Mouse (Mus musculus) liver, embryonic 12.5 days (tissue): ENCODE data around the gene Prkcb. TPM values are rescaled to one million over a fixed set of nuclear protein-coding genes. Genes with fewer than 3 reads are reported as not detected.

ENCODE experiments used
- ATAC-seq: fragments of 200-750 bp; cut with Nextera tagmentation; 2 replicates; pipeline ENCODE4 v1.8.0; 2017; ENCODE audit warnings: moderate number of reproducible peaks, mild to moderate bottlenecking, moderate library complexity
- H3K27ac ChIP-seq: fragments of 300-500 bp; sonication (generic); 2 replicates; pipeline ENCODE4 v1.5.1; 2016; ENCODE audit warnings: mild to moderate bottlenecking
- H3K27me3 ChIP-seq: fragments of 300-500 bp; sonication (generic); replicated peaks from 2 replicates; pipeline ENCODE4 v1.6.1; 2016; ENCODE audit warnings: mild to moderate bottlenecking, moderate library complexity
- H3K36me3 ChIP-seq: fragments of 300-500 bp; sonication (generic); 2 replicates; pipeline ENCODE4 v1.6.1; 2016; ENCODE audit warnings: mild to moderate bottlenecking, moderate library complexity
- H3K4me1 ChIP-seq: fragments of 300-500 bp; sonication (generic); 2 replicates; pipeline ENCODE4 v1.6.1; 2016
- H3K4me2 ChIP-seq: fragments of 300-500 bp; sonication (generic); 2 replicates; pipeline ENCODE4 v1.6.1; 2016; ENCODE audit warnings: mild to moderate bottlenecking, moderate library complexity
- H3K4me3 ChIP-seq: fragments of 300-500 bp; sonication (generic); 2 replicates; pipeline ENCODE4 v1.5.1; 2016; ENCODE audit warnings: mild to moderate bottlenecking, moderate library complexity
- H3K9ac ChIP-seq: fragments of 300-500 bp; sonication (generic); 2 replicates; pipeline ENCODE4 v1.6.1; 2016; ENCODE audit warnings: mild to moderate bottlenecking, moderate library complexity
- H3K9me3 ChIP-seq: fragments of 300-500 bp; sonication (generic); replicated peaks from 2 replicates; pipeline ENCODE4 v1.6.1; 2016; ENCODE audit warnings: mild to moderate bottlenecking, moderate library complexity
- WGBS: fragments of 180-500 bp; shearing (Covaris S2); methylation state at CpG from one replicate; pipeline ENCODE4 v1.1.7; 2016; ENCODE audit not compliant: insufficient replicate concordance; 5-methylcytosine and 5-hydroxymethylcytosine counted together
- polyA plus RNA-seq: library from polyadenylated mRNA; unstranded; fragments of >200 nt; fragmentation: Nextera tagmentation; extraction: Ambion mirVana; gene quantifications from 2 replicates; pipeline ENCODE4 v1.2.1, GENCODE M21; 2016

The Prkcb gene
- polyA plus RNA-seq, 1 experiment from 2014 or later = 2.3 TPM

GRCm38 (mm10) chr7:122657423-122658126 is 369.0 kb downstream of the Prkcb start:
- no peaks in the 10 kb centered on the region for H3K36me3 ChIP-seq
- no peak overlapping the region for H3K27ac ChIP-seq
- no peaks in the 10 kb centered on the region for H3K4me1 ChIP-seq
- H3K4me2 ChIP-seq = no peak overlapping the region
- ATAC-seq = no peak
- WGBS = 74% methylated on average over 5 of the region's 5 CpGs
- H3K9ac ChIP-seq = no peak overlapping the region
- H3K9me3 ChIP-seq = no peaks in the 10 kb centered on the region
- no peaks in the 10 kb centered on the region for H3K27me3 ChIP-seq
- no peak overlapping the region for H3K4me3 ChIP-seq

DNA sequence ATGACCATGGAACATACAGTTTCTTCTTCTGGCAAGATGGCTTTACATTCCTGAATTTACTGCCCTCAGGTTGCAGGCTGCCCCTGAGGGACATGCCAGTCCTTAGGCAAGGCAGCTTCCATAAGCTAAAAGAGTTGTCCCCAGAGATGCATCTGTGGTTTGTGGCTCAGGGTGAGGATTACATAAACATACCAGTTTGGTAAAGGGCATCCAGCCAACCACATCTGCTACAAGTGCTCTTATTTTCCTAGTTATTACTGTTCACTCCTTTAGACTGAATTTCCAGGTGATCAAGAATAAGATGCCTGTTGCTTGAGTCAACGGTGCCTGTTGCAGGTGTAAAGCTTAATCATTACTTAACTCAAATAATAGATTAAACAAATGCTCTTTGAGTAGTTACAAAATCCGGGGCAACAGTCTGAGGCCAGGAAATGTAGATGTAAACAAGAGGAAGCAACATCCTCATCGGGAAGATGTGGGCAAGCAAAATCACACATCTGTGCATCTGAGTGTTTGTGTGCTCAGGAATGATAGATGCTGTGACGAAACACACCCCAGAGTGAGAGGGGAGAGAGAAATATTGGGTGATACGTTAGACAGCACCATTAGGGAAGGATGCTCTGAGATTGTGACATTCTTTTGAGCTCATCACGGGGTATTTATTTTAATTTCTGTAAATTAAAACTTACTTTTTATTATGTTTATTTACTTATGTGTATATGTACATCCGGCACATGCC is 376.9 kb downstream of the Prkcb start:
- ATAC-seq = no peak

GRCm38 (mm10) chr7:122667903-122668302 is 379.4 kb downstream of the Prkcb start:
- Histone ChIP-seq H3K4me3 (no peak overlapping the region), H3K27ac (no peak overlapping the region), H3K36me3 (no peaks in the 10 kb centered on the region), H3K9ac (no peak overlapping the region), H3K4me2 (no peak overlapping the region), H3K27me3 (peaks cover 12% of the 10 kb centered on the region), H3K9me3 (no peaks in the 10 kb centered on the region), H3K4me1 (0 out of 2 replicates have a peak, but pooled peaks cover 4% of the 10 kb centered on the region)
- WGBS = 19% methylated on average over 5 of the region's 5 CpGs
- ATAC-seq = no peak

More for the DNA sequence above, 376.9 kb downstream of the Prkcb start:
- 44% methylated on average over 7 of the region's 7 CpGs for WGBS
- Histone ChIP-seq H3K9me3 (no peaks in the 10 kb centered on the region), H3K36me3 (no peaks in the 10 kb centered on the region), H3K27me3 (no peaks in the 10 kb centered on the region), H3K27ac (no peak overlapping the region), H3K9ac (no peak overlapping the region), H3K4me3 (no peak overlapping the region), H3K4me1 (no peaks in the 10 kb centered on the region), H3K4me2 (no peak overlapping the region)

- Histone ChIP-seq H3K27ac (no peak within 1 kb of the TSS), H3K9me3 (no peaks in the 10 kb centered on the region), H3K36me3 (no peaks in the 10 kb centered on the region), H3K4me2 (no peak within 1 kb of the TSS; the same call in 1 of the 2 replicates), H3K4me3 (no peak within 1 kb of the TSS), H3K9ac (no peak within 1 kb of the TSS), H3K27me3 (peaks cover 12% of the 10 kb centered on the region), H3K4me1 (0 out of 2 replicates have a peak, but pooled peaks cover 4% of the 10 kb centered on the region)
- no peak for ATAC-seq
- WGBS = 12% methylated on average over 13 of the region's 13 CpGs
Measured at GRCm38 (mm10) chr7:122670442-122670872, 381.9 kb downstream of the Prkcb start, which contains the start of gene Cacng3. TSS of gene Cacng3 (plus strand) at chr7:122670492.

DNA sequence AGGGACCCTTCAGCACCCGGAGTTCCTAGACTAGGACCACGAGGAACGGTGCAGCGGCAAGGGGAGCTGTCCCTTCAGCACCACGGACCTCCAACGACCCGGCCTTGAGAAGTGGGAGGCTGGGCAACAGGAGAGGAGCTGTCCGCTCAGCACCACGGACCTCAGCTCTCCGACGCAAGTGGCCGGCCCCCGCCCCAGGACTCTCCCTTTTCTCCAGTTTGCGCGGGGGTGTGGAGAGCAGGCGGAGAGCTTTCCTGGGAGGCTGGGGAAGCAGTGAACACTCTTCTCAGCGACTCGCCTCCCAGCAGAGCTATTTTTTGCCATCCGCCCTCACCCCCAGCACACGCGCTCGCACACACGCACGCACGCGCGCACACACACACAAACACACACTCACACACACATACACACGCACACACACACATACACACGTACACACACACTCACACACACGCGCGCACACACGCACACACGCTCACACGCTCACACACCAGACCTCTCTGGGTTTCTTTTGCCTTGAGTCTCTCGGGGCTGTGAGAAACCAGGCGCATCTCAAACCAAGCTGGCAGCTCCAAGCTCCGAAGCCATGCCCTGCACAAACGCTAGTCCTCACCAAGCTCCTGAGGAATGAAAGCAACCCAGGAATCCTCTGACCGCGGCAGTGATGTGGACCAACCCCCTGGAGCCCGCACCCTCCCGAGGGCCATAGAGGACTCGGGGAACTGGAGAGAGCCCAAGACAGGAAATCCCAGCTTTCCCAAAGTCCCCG is 382.5 kb downstream of the Prkcb start:
- no peak overlapping the region for H3K9ac ChIP-seq
- H3K4me3 ChIP-seq = no peak overlapping the region
- no peaks in the 10 kb centered on the region for H3K36me3 ChIP-seq
- WGBS = 11% methylated on average over 45 of the region's 45 CpGs
- no peak overlapping the region; the same call in 1 of the 2 replicates for H3K4me2 ChIP-seq
- H3K27ac ChIP-seq = no peak overlapping the region
- H3K4me1 ChIP-seq = 0 out of 2 replicates have a peak, but pooled peaks cover 4% of the 10 kb centered on the region
- no peaks in the 10 kb centered on the region for H3K9me3 ChIP-seq
- peaks cover 12% of the 10 kb centered on the region for H3K27me3 ChIP-seq
- ATAC-seq = peak; percentile 55

GRCm38 (mm10) chr7:122672981-122673380 is 384.4 kb downstream of the Prkcb start:
- Histone ChIP-seq H3K4me1 (0 out of 2 replicates have a peak, but pooled peaks cover 4% of the 10 kb centered on the region), H3K4me2 (no peak overlapping the region), H3K9me3 (no peaks in the 10 kb centered on the region), H3K9ac (no peak overlapping the region), H3K4me3 (no peak overlapping the region), H3K36me3 (no peaks in the 10 kb centered on the region), H3K27me3 (peaks cover 12% of the 10 kb centered on the region), H3K27ac (no peak overlapping the region)
- ATAC-seq = no peak
- 28% methylated on average over 5 of the region's 5 CpGs for WGBS

GRCm38 (mm10) chr7:122675207-122675606 is 386.7 kb downstream of the Prkcb start:
- no peak overlapping the region for H3K4me2 ChIP-seq
- no peak overlapping the region for H3K4me3 ChIP-seq
- H3K4me1 ChIP-seq = 0 out of 2 replicates have a peak, but pooled peaks cover 4% of the 10 kb centered on the region
- H3K36me3 ChIP-seq = no peaks in the 10 kb centered on the region
- WGBS = 65% methylated on average over 7 of the region's 7 CpGs
- peaks cover 12% of the 10 kb centered on the region for H3K27me3 ChIP-seq
- H3K27ac ChIP-seq = no peak overlapping the region
- H3K9me3 ChIP-seq = no peaks in the 10 kb centered on the region
- no peak overlapping the region for H3K9ac ChIP-seq
- no peak for ATAC-seq

Other genes with a start within 250 kb of the Prkcb start
- 38.3 and 41.1 TPM in 2 replicates for gene Ubfd1, start 221.6 kb upstream of the Prkcb start, polyA plus RNA-seq
- 10.3 and 10.8 TPM in 2 replicates for gene Ears2, start 221.5 kb upstream of the Prkcb start, polyA plus RNA-seq
- gene Ndufab1, start 186.9 kb upstream of the Prkcb start, polyA plus RNA-seq = 562 and 614 TPM in 2 replicates
- gene Palb2, start 155.8 kb upstream of the Prkcb start, polyA plus RNA-seq = 20.3 and 21.4 TPM in 2 replicates
- gene Dctn5, start 155.7 kb upstream of the Prkcb start, polyA plus RNA-seq = 58.4 and 60.8 TPM in 2 replicates
- gene Plk1, start 129.3 kb upstream of the Prkcb start, polyA plus RNA-seq = 147 and 151 TPM in 2 replicates
- 0.05 TPM in 1 of 2 replicates, not detected in the other for gene Ern2, start 102.5 kb upstream of the Prkcb start, polyA plus RNA-seq
- gene Chp2, start 69.3 kb upstream of the Prkcb start, polyA plus RNA-seq = 0.21 and 0.47 TPM in 2 replicates